Mouse (Mus musculus) lung, embryonic 15.5 days (tissue): ENCODE results near the gene Vmn2r99. TPM values are rescaled to one million over a fixed set of nuclear protein-coding genes. Genes with fewer than 3 reads are reported as not detected.

Source experiments
- ATAC-seq: fragments of 200-750 bp; cut with Nextera tagmentation; 2 replicates; pipeline ENCODE4 v1.8.0; 2017; ENCODE audit warnings: moderate number of reproducible peaks, borderline replicate concordance; ENCODE audit not compliant: low FRiP score, low TSS enrichment; ENCODE audit errors: extremely low read depth
- H3K27ac ChIP-seq: fragments of 300-500 bp; sonication (generic); 2 replicates; pipeline ENCODE4 v1.5.1; 2015; ENCODE audit warnings: moderate library complexity, mild to moderate bottlenecking, inconsistent platforms
- H3K27me3 ChIP-seq: fragments of 300-500 bp; sonication (generic); 2 replicates; pipeline ENCODE4 v1.6.1; 2015; ENCODE audit warnings: inconsistent platforms
- H3K36me3 ChIP-seq: fragments of 300-500 bp; sonication (generic); 2 replicates; pipeline ENCODE4 v1.6.1; 2015; ENCODE audit warnings: inconsistent platforms
- H3K4me1 ChIP-seq: fragments of 300-500 bp; sonication (generic); 2 replicates; pipeline ENCODE4 v1.6.1; 2015; ENCODE audit warnings: inconsistent platforms
- H3K4me2 ChIP-seq: fragments of 300-500 bp; sonication (generic); 2 replicates; pipeline ENCODE4 v1.6.1; 2015; ENCODE audit warnings: inconsistent platforms, mild to moderate bottlenecking, moderate library complexity
- H3K4me3 ChIP-seq: fragments of 300-500 bp; sonication (generic); 2 replicates; pipeline ENCODE4 v1.5.1; 2015; ENCODE audit warnings: mild to moderate bottlenecking, inconsistent platforms
- H3K9ac ChIP-seq: fragments of 300-500 bp; sonication (generic); 2 replicates; pipeline ENCODE4 v1.6.1; 2015; ENCODE audit warnings: inconsistent platforms
- H3K9me3 ChIP-seq: fragments of 300-500 bp; sonication (generic); 2 replicates; pipeline ENCODE4 v1.6.1; 2016; ENCODE audit warnings: inconsistent platforms
- WGBS: fragments of 180-500 bp; shearing (Covaris S2); methylation state at CpG from one replicate; pipeline ENCODE4 v1.1.7; 2015; 5-methylcytosine and 5-hydroxymethylcytosine counted together
- polyA plus RNA-seq: library from polyadenylated mRNA; unstranded; fragments of >200 nt; fragmentation: Nextera tagmentation; extraction: Ambion mirVana; gene quantifications from 2 replicates; pipeline ENCODE4 v1.2.1, GENCODE M21; 2015

Gene Vmn2r99
- not detected in 2 replicates for polyA plus RNA-seq

DNA sequence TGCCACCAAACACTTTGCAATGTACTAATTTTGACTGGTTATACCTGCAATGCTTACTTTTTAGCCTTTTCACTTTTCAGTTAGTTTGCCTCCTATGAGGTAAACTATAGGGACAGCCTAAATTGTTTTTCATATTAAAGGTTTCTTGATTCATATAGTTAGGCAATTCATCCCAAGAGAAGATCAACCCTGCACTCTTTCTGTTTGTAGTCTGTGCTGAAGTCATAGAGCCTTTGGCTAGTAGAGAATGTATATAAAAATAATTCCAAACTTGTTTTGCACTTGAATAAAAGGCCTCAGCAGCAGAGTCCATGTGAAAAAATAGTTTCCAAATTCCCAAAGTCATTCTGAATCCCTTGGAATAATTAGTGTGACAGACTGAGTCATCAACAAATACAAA lies at the start of gene Vmn2r99:
Gene Vmn2r99, plus strand, starts transcription at position 301 of the 400 bp plus-strand sequence.
- Histone ChIP-seq H3K9me3 (no peaks in the 10 kb centered on the region), H3K27me3 (no peaks in the 10 kb centered on the region), H3K27ac (no peak within 1 kb of the TSS), H3K36me3 (no peaks in the 10 kb centered on the region), H3K9ac (no peak within 1 kb of the TSS), H3K4me1 (no peaks in the 10 kb centered on the region), H3K4me3 (no peak within 1 kb of the TSS), H3K4me2 (no peak within 1 kb of the TSS)
- ATAC-seq, result no peak

DNA sequence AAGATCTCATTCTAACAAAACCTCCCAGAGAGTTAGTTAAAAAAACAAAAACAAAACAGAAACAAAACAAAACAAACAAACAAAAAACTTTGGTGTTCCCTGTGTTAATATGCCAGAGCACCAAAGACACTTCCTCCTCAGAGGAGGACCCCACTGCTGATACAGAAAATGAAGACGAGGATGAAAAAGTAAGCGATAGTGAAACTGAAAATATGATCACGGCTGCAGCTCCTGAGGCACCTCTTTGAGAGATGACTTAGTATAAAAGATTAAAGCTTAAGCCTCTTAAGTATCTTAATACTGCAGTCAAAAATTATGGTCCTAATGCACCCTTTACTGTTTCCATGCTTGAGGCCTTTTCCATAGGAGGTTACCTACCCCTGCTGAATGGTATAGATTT lies 75.9 kb downstream of the Vmn2r99 start:
- 95% methylated on average over 3 of the region's 3 CpGs for WGBS
- Histone ChIP-seq H3K36me3 (no peaks in the 10 kb centered on the region), H3K4me1 (no peaks in the 10 kb centered on the region), H3K27me3 (no peaks in the 10 kb centered on the region), H3K4me2 (no peak overlapping the region), H3K9ac (no peak overlapping the region), H3K27ac (no peak overlapping the region), H3K9me3 (0 out of 2 replicates have a peak, but pooled peaks cover 5% of the 10 kb centered on the region), H3K4me3 (no peak overlapping the region)
- no peak for ATAC-seq

DNA sequence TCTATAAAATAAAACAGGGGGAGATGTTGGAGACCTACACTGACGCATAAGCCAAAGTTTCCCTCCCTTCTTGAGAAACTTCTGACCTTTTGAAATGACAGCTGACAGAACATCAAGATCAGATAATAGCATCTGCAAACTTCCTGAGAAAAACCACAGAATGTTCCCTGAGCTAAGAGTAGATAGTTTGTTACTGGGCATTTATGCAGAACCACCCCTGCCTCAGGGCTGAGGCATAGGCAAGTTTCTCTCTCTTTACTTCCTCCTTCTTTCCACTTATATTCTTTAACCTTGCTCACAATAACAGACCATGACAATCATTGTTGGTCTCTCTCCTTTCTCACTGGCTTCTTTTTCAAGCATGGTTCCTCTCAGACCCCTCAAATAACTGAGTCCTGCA lies 83.2 kb downstream of the Vmn2r99 start:
- no peak overlapping the region for H3K9ac ChIP-seq
- H3K4me1 ChIP-seq, result no peaks in the 10 kb centered on the region
- 93% methylated on average over 1 of the region's 1 CpGs for WGBS
- H3K9me3 ChIP-seq, result no peaks in the 10 kb centered on the region
- no peak overlapping the region for H3K27ac ChIP-seq
- H3K27me3 ChIP-seq, result no peaks in the 10 kb centered on the region
- no peak overlapping the region for H3K4me3 ChIP-seq
- no peak overlapping the region for H3K4me2 ChIP-seq
- H3K36me3 ChIP-seq, result no peaks in the 10 kb centered on the region
- no peak for ATAC-seq

Other genes with a start within 250 kb of the Vmn2r99 start
- not detected in 2 replicates for gene Vmn2r100, start 142.8 kb downstream of the Vmn2r99 start, polyA plus RNA-seq
- gene Vmn2r101, start 215.3 kb downstream of the Vmn2r99 start, polyA plus RNA-seq, result not detected in 2 replicates